Mouse (Mus musculus) limb, embryonic 14.5 days (tissue): Measurements from ENCODE around the gene Hsdl1. TPM values are rescaled to one million over a fixed set of nuclear protein-coding genes. Genes with fewer than 3 reads are reported as not detected.

Experiments
- ATAC-seq: fragments of 200-750 bp; cut with Nextera tagmentation; 2 replicates; pipeline ENCODE4 v1.8.0; 2017; ENCODE audit warnings: low read depth, moderate number of reproducible peaks, moderate TSS enrichment; ENCODE audit not compliant: low FRiP score
- DNase-seq: peaks from one replicate; pipeline ENCODE4 v3.0.0-alpha.2; 2015; ENCODE audit warnings: low spot score
- H3K27ac ChIP-seq: fragments of 300-500 bp; sonication (generic); replicated peaks from 2 replicates; pipeline ENCODE4 v1.5.1; 2014; ENCODE audit warnings: low read depth, mild to moderate bottlenecking, low read length, moderate library complexity, mixed read lengths
- H3K27me3 ChIP-seq: fragments of 300-500 bp; sonication (generic); 2 replicates; pipeline ENCODE4 v1.6.1; 2014; ENCODE audit warnings: low read length, mixed read lengths; ENCODE audit not compliant: control insufficient read depth, insufficient read depth
- H3K36me3 ChIP-seq: fragments of 300-500 bp; sonication (generic); 2 replicates; pipeline ENCODE4 v1.6.1; 2014; ENCODE audit warnings: mild to moderate bottlenecking, low read length, moderate library complexity, mixed read lengths; ENCODE audit not compliant: control insufficient read depth, insufficient read depth
- H3K4me1 ChIP-seq: fragments of 300-500 bp; sonication (generic); 2 replicates; pipeline ENCODE4 v1.6.1; 2014; ENCODE audit warnings: antibody characterized with exemption, low read length, mixed read lengths; ENCODE audit not compliant: control insufficient read depth, insufficient read depth
- H3K4me2 ChIP-seq: fragments of 300-500 bp; sonication (generic); replicated peaks from 2 replicates; pipeline ENCODE4 v1.6.1; 2014; ENCODE audit warnings: low read depth, mild to moderate bottlenecking, low read length, moderate library complexity; ENCODE audit not compliant: severe bottlenecking
- H3K4me3 ChIP-seq: fragments of 300-500 bp; sonication (generic); replicated peaks from 2 replicates; pipeline ENCODE4 v1.5.1; 2014; ENCODE audit warnings: low read length
- H3K9ac ChIP-seq: fragments of 300-500 bp; sonication (generic); 2 replicates; pipeline ENCODE4 v1.6.1; 2014; ENCODE audit warnings: mild to moderate bottlenecking, low read depth, low read length, moderate library complexity; ENCODE audit not compliant: severe bottlenecking
- H3K9me3 ChIP-seq: fragments of 300-500 bp; sonication (generic); 2 replicates; pipeline ENCODE4 v1.6.1; 2016; ENCODE audit warnings: low read length; ENCODE audit not compliant: control insufficient read depth
- POLR2A ChIP-seq: fragments of 200-500 bp; IDR thresholded peaks from 2 replicates; pipeline ENCODE4 v1.8.0; 2012; ENCODE audit warnings: inconsistent platforms, mild to moderate bottlenecking, moderate library complexity, borderline replicate concordance; ENCODE audit not compliant: insufficient read depth, insufficient read length; ENCODE audit errors: extremely low read depth
- WGBS: fragments of 180-500 bp; shearing (Covaris S2); extraction: QIAGEN DNeasy Blood & Tissue Kit; methylation state at CpG from one replicate; pipeline ENCODE4 v1.1.7; 2014; 5-methylcytosine and 5-hydroxymethylcytosine counted together
- polyA plus RNA-seq, 2 experiments: library from polyadenylated mRNA; depleted of rRNA in 1 of 2; stranded (reverse) in 1 of 2; unstranded in 1 of 2; fragments of >200 nt; fragmentation: Nextera tagmentation in 1 of 2; extraction: Ambion mirVana in 1 of 2; gene quantifications; 2 replicates each; pipeline versions ENCODE4 v1.2.1 to v1.2.3; 2012 to 2014

Hsdl1 gene
- polyA plus RNA-seq (2012; rRNA removed) (15.5 and 17.2 TPM in 2 replicates), polyA plus RNA-seq (2014; fragmentation: Nextera tagmentation; extraction: Ambion mirVana) (31.3 and 34.2 TPM in 2 replicates)

- H3K9ac ChIP-seq = peak within 1 kb of the TSS; percentile 65
- peak; percentile 85 for DNase-seq
- WGBS = under 1% methylated on average over 49 of the region's 97 CpGs
- no peak within 1 kb of the TSS for H3K27ac ChIP-seq
- H3K36me3 ChIP-seq = no peaks in the 10 kb centered on the region
- H3K4me3 ChIP-seq = peak within 1 kb of the TSS; percentile 76
- H3K27me3 ChIP-seq = 0 out of 2 replicates have a peak, but pooled peaks cover 6% of the 10 kb centered on the region
- 0 out of 2 replicates have a peak, but pooled peaks have one; percentile 38 for TF ChIP-seq POLR2A
- H3K4me1 ChIP-seq = peaks cover 7% of the 10 kb centered on the region; the same call in 1 of the 2 replicates
- peak; percentile 91 for ATAC-seq
- H3K4me2 ChIP-seq = peak within 1 kb of the TSS; percentile 91
- H3K9me3 ChIP-seq = no peaks in the 10 kb centered on the region
These were observed at the start of gene Hsdl1, which contains the start of gene Dnaaf1 for GRCm38 (mm10) chr8:119574437-119575365. Gene Hsdl1 (minus strand): TSS chr8:119575183. Gene Dnaaf1 (plus strand): TSS chr8:119575235.

GRCm38 (mm10) chr8:119623744-119624143 lies 48.8 kb upstream of the Hsdl1 start:
- DNase-seq (no peak), ATAC-seq (no peak)
- H3K4me1 ChIP-seq = 0 out of 2 replicates have a peak, but pooled peaks cover 3% of the 10 kb centered on the region
- 79% methylated on average over 1 of the region's 1 CpGs for WGBS
- no peak overlapping the region for H3K27ac ChIP-seq
- TF ChIP-seq POLR2A = no peak
- no peak overlapping the region for H3K4me3 ChIP-seq
- no peak overlapping the region for H3K4me2 ChIP-seq
- no peaks in the 10 kb centered on the region for H3K9me3 ChIP-seq
- no peak overlapping the region for H3K9ac ChIP-seq
- no peaks in the 10 kb centered on the region for H3K27me3 ChIP-seq
- no peaks in the 10 kb centered on the region for H3K36me3 ChIP-seq

- no peak for TF ChIP-seq POLR2A
- H3K36me3 ChIP-seq = no peaks in the 10 kb centered on the region
- DNase-seq (no peak), ATAC-seq (no peak)
- 88% methylated on average over 8 of the region's 8 CpGs for WGBS
- no peak overlapping the region for H3K4me2 ChIP-seq
- 0 out of 2 replicates have a peak, but pooled peaks cover 3% of the 10 kb centered on the region for H3K4me1 ChIP-seq
- H3K9me3 ChIP-seq = no peaks in the 10 kb centered on the region
- H3K4me3 ChIP-seq = no peak overlapping the region
- H3K9ac ChIP-seq = no peak overlapping the region
- H3K27me3 ChIP-seq = no peaks in the 10 kb centered on the region
- H3K27ac ChIP-seq = no peak overlapping the region
These were observed 48.1 kb upstream of the Hsdl1 start for GRCm38 (mm10) chr8:119623061-119623460.

- Histone ChIP-seq H3K36me3 (no peaks in the 10 kb centered on the region), H3K4me3 (no peak overlapping the region), H3K27ac (no peak overlapping the region), H3K4me1 (no peaks in the 10 kb centered on the region), H3K4me2 (no peak overlapping the region), H3K9me3 (no peaks in the 10 kb centered on the region), H3K9ac (no peak overlapping the region), H3K27me3 (no peaks in the 10 kb centered on the region)
- ATAC-seq (no peak), DNase-seq (no peak)
- TF ChIP-seq POLR2A = no peak
- WGBS = 31% methylated on average over 4 of the region's 4 CpGs
These were observed 47.6 kb upstream of the Hsdl1 start for GRCm38 (mm10) chr8:119622555-119622954.

GRCm38 (mm10) chr8:119620848-119621465 lies 46.0 kb upstream of the Hsdl1 start:
- no peaks in the 10 kb centered on the region for H3K4me1 ChIP-seq
- H3K27me3 ChIP-seq = no peaks in the 10 kb centered on the region
- no peak overlapping the region for H3K9ac ChIP-seq
- H3K4me3 ChIP-seq = no peak overlapping the region
- TF ChIP-seq POLR2A = no peak
- H3K27ac ChIP-seq = no peak overlapping the region
- no peak overlapping the region for H3K4me2 ChIP-seq
- no peaks in the 10 kb centered on the region for H3K36me3 ChIP-seq
- ATAC-seq (no peak), DNase-seq (no peak)
- no peaks in the 10 kb centered on the region for H3K9me3 ChIP-seq
- WGBS = 88% methylated on average over 14 of the region's 14 CpGs
